Mouse (Mus musculus) stomach, postnatal 0 days (tissue): ENCODE measurements at regions not wholly inside any gene's neighbourhood (a gene's known extent, or its start where the extent isn't known, plus 50 kb on each side); places are given as distances from the start of the nearest gene placed in this dataset.

ENCODE experiments used
- CTCF ChIP-seq: IDR thresholded peaks from 2 replicates; pipeline ENCODE4 v1.5.1; 2016; ENCODE audit warnings: antibody characterized with exemption, low read depth, mild to moderate bottlenecking, moderate library complexity
- EP300 ChIP-seq: optimal IDR thresholded peaks from 2 replicates; pipeline ENCODE3; 2016; ENCODE audit warnings: antibody characterized with exemption

DNA sequence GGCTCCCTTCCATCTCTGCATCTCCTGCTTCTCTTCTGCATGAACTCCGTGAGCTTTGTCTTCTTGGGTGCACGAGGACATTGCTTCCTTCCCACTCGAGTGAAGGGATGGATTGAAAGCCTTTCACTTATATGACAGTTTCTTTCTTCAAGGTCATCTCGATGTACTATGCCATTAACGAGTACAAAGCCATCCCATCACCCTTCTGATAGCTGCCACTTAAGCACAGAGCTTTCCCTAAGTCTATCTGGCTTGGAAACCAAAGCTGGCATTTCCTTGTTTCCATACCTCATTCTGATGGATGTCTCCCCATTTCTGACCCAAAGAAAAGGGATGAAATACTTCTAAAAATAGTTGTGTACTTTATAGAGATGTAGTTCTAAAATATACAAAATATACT is 366.5 kb upstream of the Atp11b start:
- TF ChIP-seq EP300 (no peak), CTCF (no peak)
